Mouse (Mus musculus): Measurements from ENCODE around the gene Mfsd12.

- no peak for TF ChIP-seq CTCF (IDR thresholded peaks at IDR 0.05; ENCODE audit: low read depth, low read length)
- TF ChIP-seq POLR2A (IDR thresholded peaks at IDR 0.05; ENCODE audit: borderline replicate concordance, low read depth, low read length), result no peak
These were observed 34.8 kb upstream of the Mfsd12 start for GRCm38 (mm10) chr10:81322444-81322843.

Measured in bone marrow macrophage, adult 2 months (primary cell).